Mouse (Mus musculus) kidney, adult 2 months (tissue): ENCODE data around the gene C2cd6.

Experiments used
- CTCF ChIP-seq: fragments of 200-500 bp; conservative IDR thresholded peaks from 2 replicates; pipeline ENCODE4 v1.5.1; 2011; ENCODE audit warnings: low read depth, mild to moderate bottlenecking, control low read depth, low read length, moderate library complexity, mixed read lengths; ENCODE audit not compliant: insufficient read depth, insufficient read length
- POLR2A ChIP-seq: fragments of 200-500 bp; IDR thresholded peaks from one replicate; pipeline ENCODE4 v1.6.1; 2011; ENCODE audit warnings: low read depth, low read length, control low read depth

DNA sequence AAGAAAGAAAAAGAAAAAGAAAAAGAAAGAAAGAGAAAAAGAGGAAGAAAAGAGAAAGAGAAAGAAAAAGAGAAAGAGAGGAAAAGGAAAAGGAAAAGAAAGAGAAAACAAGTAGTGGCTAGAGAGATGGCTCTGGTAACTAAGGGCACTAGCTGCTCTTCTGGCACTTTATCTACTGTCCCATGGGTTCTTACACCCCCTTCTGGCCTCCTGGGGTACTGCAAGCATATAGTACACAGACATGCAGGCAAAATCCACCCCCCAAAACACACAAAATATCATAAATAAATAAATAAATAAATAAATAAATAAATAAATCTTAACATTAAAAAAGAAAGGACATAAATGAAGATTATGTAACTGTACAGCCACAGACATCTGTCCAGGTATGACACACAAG, 48.1 kb upstream of the C2cd6 start:
- TF ChIP-seq CTCF (peak; percentile 76), POLR2A (no peak)
